Mouse (Mus musculus): ENCODE data around the gene Lmbrd1.

DNA sequence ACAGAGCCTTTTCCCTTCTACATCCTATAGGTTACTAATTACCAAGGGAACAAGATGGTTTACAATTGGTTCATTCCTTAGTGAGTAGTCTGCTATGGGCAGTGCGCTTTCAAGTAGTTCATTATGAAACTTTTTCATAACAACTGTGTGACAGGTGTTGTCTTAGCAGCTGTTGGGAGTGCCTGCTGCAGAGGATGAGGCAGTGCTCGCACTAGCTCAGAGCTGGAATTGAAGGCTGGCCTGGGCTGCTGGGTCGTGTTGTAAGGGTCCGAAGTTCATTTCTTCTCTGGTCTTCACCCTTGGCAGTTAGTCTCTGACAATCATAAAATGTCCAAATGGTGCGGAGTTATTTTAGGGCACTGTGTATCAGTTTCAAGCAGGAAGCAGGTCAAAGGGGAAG is 21.8 kb downstream of the Lmbrd1 start:
- TF ChIP-seq CTCF (IDR thresholded peaks at IDR 0.05; ENCODE audit: extremely low read depth, insufficient read depth, insufficient read length, insufficient replicate concordance) (no peak), POLR2A (IDR thresholded peaks at IDR 0.05; ENCODE audit: low read depth, low read length) (no peak)
